Mouse (Mus musculus): Measurements from ENCODE around the gene Nob1.

DNA sequence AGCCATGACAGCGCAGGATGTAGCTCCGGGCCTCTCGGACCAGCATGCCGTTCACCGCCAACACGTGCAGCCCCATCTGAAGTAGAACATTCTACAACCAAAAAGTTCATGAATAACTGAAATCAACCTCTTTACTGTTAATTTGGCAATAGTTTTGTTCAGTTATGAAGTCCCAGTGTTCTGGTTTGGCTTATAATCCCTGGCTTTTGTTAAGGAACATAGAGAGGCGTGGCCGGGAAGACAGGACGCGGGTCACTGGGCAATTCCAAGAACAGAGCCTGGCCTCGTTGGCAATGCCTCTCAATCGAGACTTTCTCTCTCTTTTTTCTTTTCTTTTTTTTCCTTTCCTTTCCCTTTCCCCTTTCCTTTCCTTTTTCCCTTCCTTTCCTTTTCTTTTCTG, 7.8 kb downstream of the Nob1 start:
- TF ChIP-seq CTCF (IDR thresholded peaks at IDR 0.05; ENCODE audit: low read depth, low read length) (no peak), GATA1 (IDR thresholded peaks at IDR 0.05; ENCODE audit: borderline replicate concordance, low read length) (no peak), TAL1 (conservative IDR thresholded peaks at IDR 0.05; ENCODE audit: low read depth, low read length) (no peak), POLR2AphosphoS5 (IDR thresholded peaks at IDR 0.05; ENCODE audit: insufficient replicate concordance, low read depth, low read length) (no peak), GATA2 (IDR thresholded peaks at IDR 0.05; ENCODE audit: borderline replicate concordance, low read depth, low read length) (no peak)
